Mouse (Mus musculus) testis, adult 2 months (tissue): Measurements from ENCODE around the gene Fgf14. TPM values are rescaled to one million over a fixed set of nuclear protein-coding genes. Genes with fewer than 3 reads are reported as not detected.
"Not testable (repeated sequence)": the region's sequence is repeated elsewhere in the genome, so short reads cannot be mapped to it uniquely, and the experiment has no call there.

Experiments used
- H3K27ac ChIP-seq: fragments of 200-500 bp; 2 replicates; pipeline ENCODE4 v1.5.1; 2012; ENCODE audit warnings: low read depth, low read length; ENCODE audit not compliant: control insufficient read depth, insufficient read depth
- H3K27me3 ChIP-seq: fragments of 200-500 bp; 2 replicates; pipeline ENCODE4 v1.6.1; 2012; ENCODE audit warnings: mild to moderate bottlenecking, low read length, moderate library complexity; ENCODE audit not compliant: control insufficient read depth, insufficient read depth
- H3K36me3 ChIP-seq: fragments of 200-500 bp; 2 replicates; pipeline ENCODE4 v1.6.1; 2012; ENCODE audit warnings: mild to moderate bottlenecking, low read length; ENCODE audit not compliant: control insufficient read depth, insufficient read depth
- H3K4me1 ChIP-seq: fragments of 200-500 bp; 2 replicates; pipeline ENCODE4 v1.6.1; 2012; ENCODE audit warnings: low read length; ENCODE audit not compliant: control insufficient read depth, insufficient read depth
- H3K4me3 ChIP-seq: fragments of 200-500 bp; 2 replicates; pipeline ENCODE4 v1.5.1; 2012; ENCODE audit warnings: low read depth, mild to moderate bottlenecking, low read length, moderate library complexity, mixed read lengths; ENCODE audit not compliant: control insufficient read depth
- CTCF ChIP-seq: fragments of 200-500 bp; IDR thresholded peaks from 2 replicates; pipeline ENCODE4 v1.5.1; 2012; ENCODE audit warnings: low read depth, mild to moderate bottlenecking, inconsistent platforms, low read length, moderate library complexity; ENCODE audit not compliant: control insufficient read depth, insufficient read depth, insufficient replicate concordance
- POLR2A ChIP-seq: fragments of 200-500 bp; IDR thresholded peaks from 2 replicates; pipeline ENCODE4 v1.6.1; 2012; ENCODE audit warnings: low read depth, mild to moderate bottlenecking, inconsistent platforms, low read length, moderate library complexity; ENCODE audit not compliant: control insufficient read depth
- polyA plus RNA-seq: library from polyadenylated mRNA; depleted of rRNA; stranded (reverse); fragments of >200 nt; gene quantifications from 2 replicates; pipeline ENCODE4 v1.2.3, GENCODE M21; 2012

The Fgf14 gene
- polyA plus RNA-seq, 1 experiment = 5.0 TPM

DNA sequence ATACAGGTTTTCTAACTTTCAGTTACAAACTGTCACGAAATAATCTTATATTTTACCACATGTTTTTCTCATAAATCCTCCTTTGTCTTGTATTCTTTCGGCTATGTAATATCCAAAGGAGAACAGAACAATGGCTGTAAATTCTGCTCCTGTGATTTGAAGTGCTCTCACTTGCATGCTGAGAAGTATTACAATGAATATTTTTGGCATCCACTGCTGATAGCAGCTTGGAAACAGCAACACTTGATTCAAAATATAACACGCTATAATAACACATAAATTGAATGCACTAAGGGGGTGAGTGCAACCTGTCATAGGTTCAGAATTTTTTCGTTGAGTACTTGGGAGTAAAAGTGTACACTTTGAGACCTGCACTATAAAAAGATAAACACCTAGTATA lies 115.4 kb downstream of the Fgf14 start:
- Histone ChIP-seq H3K27me3 (no peaks in the 10 kb centered on the region), H3K4me1 (no peaks in the 10 kb centered on the region), H3K27ac (no peak overlapping the region), H3K4me3 (no peak overlapping the region), H3K36me3 (no peaks in the 10 kb centered on the region)
- TF ChIP-seq CTCF = no peak
- no peak for TF ChIP-seq POLR2A

- H3K36me3 ChIP-seq = no peaks in the 10 kb centered on the region
- H3K27me3 ChIP-seq = no peaks in the 10 kb centered on the region
- TF ChIP-seq CTCF = no peak
- TF ChIP-seq POLR2A = no peak
- H3K4me1 ChIP-seq = no peaks in the 10 kb centered on the region
- H3K27ac ChIP-seq = no peak overlapping the region
- no peak overlapping the region for H3K4me3 ChIP-seq
Measured at GRCm38 (mm10) chr14:124536106-124536505, 140.8 kb downstream of the Fgf14 start.

DNA sequence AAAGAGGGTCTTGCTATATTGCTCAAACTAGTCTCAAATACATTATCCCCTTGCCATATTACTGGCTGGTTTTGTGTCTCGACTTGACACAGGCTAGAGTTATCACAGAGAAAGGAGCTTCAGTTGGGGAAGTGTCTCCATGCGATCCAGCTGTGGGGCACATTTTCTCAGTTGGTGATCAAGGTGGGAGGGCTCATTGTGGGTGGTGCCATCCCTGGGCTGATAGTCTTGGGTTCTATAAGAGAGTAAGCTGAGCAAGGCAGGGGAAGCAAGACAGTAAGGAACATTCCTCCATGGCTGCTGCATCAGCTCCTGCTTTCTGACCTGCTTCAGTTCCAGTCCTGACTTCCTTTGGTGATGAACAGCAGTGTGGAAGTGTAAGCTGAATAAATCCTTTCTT lies 141.6 kb downstream of the Fgf14 start:
- not testable (repeated sequence) for H3K4me1 ChIP-seq, H3K27ac ChIP-seq, H3K36me3 ChIP-seq, H3K4me3 ChIP-seq, H3K27me3 ChIP-seq

DNA sequence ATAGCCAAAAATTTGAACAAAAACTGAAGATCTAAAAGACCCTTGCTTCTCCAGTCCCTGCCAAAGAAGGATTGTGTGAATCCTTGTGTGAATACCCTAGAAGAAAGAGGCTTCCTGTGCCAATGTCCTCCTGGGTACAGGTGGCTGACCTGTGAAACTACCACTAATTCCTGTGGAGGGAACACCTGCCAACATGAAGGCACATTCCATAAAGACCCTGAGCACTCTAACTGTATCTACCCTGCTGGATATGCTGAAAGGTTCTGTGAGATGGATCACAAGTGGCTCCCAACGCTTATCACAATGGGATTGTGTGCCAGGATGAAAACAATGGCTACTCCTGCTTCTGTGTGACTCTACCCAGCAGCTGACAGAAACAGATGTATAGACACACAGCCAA lies 144.9 kb downstream of the Fgf14 start:
- Histone ChIP-seq H3K4me1 (no peaks in the 10 kb centered on the region), H3K27me3 (no peaks in the 10 kb centered on the region), H3K27ac (no peak overlapping the region), H3K36me3 (no peaks in the 10 kb centered on the region), H3K4me3 (no peak overlapping the region)
- no peak for TF ChIP-seq CTCF
- TF ChIP-seq POLR2A = no peak

GRCm38 (mm10) chr14:124512009-124512408 lies 164.9 kb downstream of the Fgf14 start:
- Histone ChIP-seq H3K4me1 (no peaks in the 10 kb centered on the region), H3K27me3 (no peaks in the 10 kb centered on the region), H3K27ac (no peak overlapping the region), H3K4me3 (no peak overlapping the region), H3K36me3 (no peaks in the 10 kb centered on the region)
- TF ChIP-seq CTCF (no peak), POLR2A (no peak)

DNA sequence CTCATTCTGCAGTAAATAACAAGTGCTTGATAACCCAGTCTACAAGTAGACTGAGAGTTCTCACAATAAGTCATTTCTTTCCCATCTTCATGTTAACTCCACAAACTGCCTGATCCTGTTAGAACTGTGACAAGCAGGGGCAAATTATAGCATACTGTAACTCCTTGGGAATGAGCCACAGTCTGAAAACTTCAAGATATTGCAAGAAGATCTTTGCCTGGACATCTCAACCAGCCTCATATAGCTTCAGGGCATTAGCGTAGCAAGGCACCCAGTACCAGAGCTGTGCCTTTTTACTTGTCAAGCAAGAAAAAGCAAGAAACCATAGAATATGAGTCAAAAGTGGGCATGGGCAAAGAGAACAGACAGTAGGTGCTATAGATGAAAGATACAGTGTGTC lies 188.0 kb downstream of the Fgf14 start:
- Histone ChIP-seq H3K4me1 (no peaks in the 10 kb centered on the region), H3K36me3 (no peaks in the 10 kb centered on the region), H3K27ac (no peak overlapping the region), H3K4me3 (no peak overlapping the region), H3K27me3 (no peaks in the 10 kb centered on the region)
- no peak for TF ChIP-seq CTCF
- TF ChIP-seq POLR2A = no peak

DNA sequence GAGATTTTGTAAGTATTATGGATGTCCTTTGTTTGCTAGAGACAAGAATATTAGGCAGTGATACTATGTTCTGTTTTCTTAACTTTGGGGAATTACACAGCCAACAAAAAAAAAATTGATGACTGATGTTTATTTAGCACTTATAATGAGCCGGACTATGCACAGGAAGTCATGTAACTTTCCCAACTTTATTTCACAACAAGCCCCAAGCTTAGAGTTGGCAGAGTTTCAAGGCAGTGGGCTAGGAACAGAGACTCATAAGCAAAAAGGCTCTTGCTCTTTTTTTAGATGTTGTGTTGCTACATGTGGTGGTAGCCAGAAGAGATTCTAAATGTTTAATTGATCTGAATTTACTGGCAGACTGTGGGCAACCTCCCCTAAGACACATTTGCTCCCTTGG lies 191.7 kb downstream of the Fgf14 start:
- H3K4me3 ChIP-seq = no peak overlapping the region
- H3K27me3 ChIP-seq = no peaks in the 10 kb centered on the region
- H3K36me3 ChIP-seq = no peaks in the 10 kb centered on the region
- no peaks in the 10 kb centered on the region for H3K4me1 ChIP-seq
- TF ChIP-seq POLR2A (no peak), CTCF (no peak)
- no peak overlapping the region for H3K27ac ChIP-seq

DNA sequence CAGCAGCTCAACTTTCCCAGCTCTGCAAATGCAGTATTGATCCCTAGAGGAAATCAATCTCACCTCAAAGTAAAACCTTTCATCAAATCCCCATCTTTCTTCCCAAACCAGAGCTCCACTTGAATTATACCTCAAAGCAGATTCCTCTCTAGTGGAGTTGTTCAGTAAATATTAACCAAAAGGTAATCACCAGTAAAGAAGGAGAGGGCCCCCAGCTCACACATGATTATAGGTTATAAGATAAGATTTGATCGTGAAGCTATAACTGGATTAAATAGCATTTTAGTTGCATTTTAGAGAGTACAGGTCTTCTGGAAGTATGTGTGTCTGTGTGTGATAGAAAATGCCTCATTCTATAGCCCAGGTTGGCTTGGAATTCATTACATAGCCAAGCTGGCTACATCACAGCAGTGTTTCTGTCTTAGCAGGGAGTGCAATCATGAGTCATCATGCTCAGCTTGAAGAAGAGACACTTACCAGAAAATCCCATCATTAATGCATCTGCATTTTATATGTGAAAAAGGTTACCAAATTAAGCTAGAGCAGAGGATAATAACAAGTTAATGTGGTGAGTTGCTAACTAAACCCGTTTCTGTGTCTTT lies 202.8 kb downstream of the Fgf14 start:
- no peak for TF ChIP-seq POLR2A
- TF ChIP-seq CTCF = no peak
- Histone ChIP-seq H3K4me1 (no peaks in the 10 kb centered on the region), H3K36me3 (no peaks in the 10 kb centered on the region), H3K27me3 (no peaks in the 10 kb centered on the region), H3K27ac (no peak overlapping the region), H3K4me3 (no peak overlapping the region)
